Comparison of ENCODE assay signal across 17 mouse cellular contexts in genomic region chr16:97815269-97815668, GRCm38 (mm10). TPM values are rescaled to one million over a fixed set of nuclear protein-coding genes. Genes with fewer than 3 reads are reported as not detected.
A peak's percentile ranks its signal among the peaks of the same experiment; 100 is the strongest.
DNase-seq lines count a peak whose midpoint lies in the region; ATAC-seq and TF ChIP-seq lines count a peak whose summit lies in the region.
"Had no signal": no experiment of that assay in that cellular context is flagged by ENCODE, and none has a peak within 500 bp of the region (broad histone marks: within the 10 kb centered on the region; RNA-seq: fewer than 3 reads in every experiment).

No protein-coding gene starts in this region.

- no peak overlapping the region for H3K4me2 ChIP-seq in intestine, embryonic 16.5 days (ENCODE audit: low read depth, low read length)
- H3K4me2 ChIP-seq in intestine, embryonic 15.5 days (replicated peaks) = no peak overlapping the region
- H3K4me2 ChIP-seq in liver, postnatal 0 days (ENCODE audit: low read depth, low read length) = no peak overlapping the region
- H3K4me2 ChIP-seq: embryonic facial prominence, embryonic 13.5 days; forebrain, embryonic 12.5 days; heart, embryonic 12.5 days; hindbrain, embryonic 14.5 days had no signal

- H3K4me1 ChIP-seq in intestine, embryonic 16.5 days (ENCODE audit: control insufficient read depth, insufficient read depth, low read length) = no peaks in the 10 kb centered on the region
- no peaks in the 10 kb centered on the region for H3K4me1 ChIP-seq in intestine, embryonic 15.5 days (replicated peaks)
- H3K4me1 ChIP-seq in liver, postnatal 0 days (ENCODE audit: insufficient read depth) = 0 out of 2 replicates have a peak, but pooled peaks cover 3% of the 10 kb centered on the region
- H3K4me1 ChIP-seq: embryonic facial prominence, embryonic 13.5 days; forebrain, embryonic 12.5 days; heart, embryonic 12.5 days; hindbrain, embryonic 10.5 days had no signal

- WGBS in intestine, embryonic 16.5 days = 87% methylated on average over 5 of the region's 5 CpGs
- 94% methylated on average over 5 of the region's 5 CpGs for WGBS in intestine, embryonic 15.5 days
- WGBS in liver, postnatal 0 days (ENCODE audit: insufficient replicate concordance) = 66% methylated on average over 5 of the region's 5 CpGs

- peak; percentile 46; the same call in 1 of the 2 replicates for ATAC-seq in intestine, embryonic 16.5 days
- no peak for ATAC-seq in intestine, embryonic 15.5 days
- peak; percentile 45; the same call in 1 of the 2 replicates for ATAC-seq in liver, postnatal 0 days
- ATAC-seq: forebrain, embryonic 16.5 days had no signal

- no peak for TF ChIP-seq EP300 in liver, postnatal 0 days (IDR thresholded peaks at IDR 0.05; ENCODE audit: low read depth)

- no peak for DNase-seq in liver, postnatal 0 days
- no peak for DNase-seq in liver
- peak; percentile 50 for DNase-seq in brain, adult 2 months (ENCODE audit: low read depth, low spot score)
- DNase-seq in yolk sac, embryonic 10.5 days (ENCODE audit: low spot score) = peak; percentile 46
- DNase-seq in right cerebral cortex, postnatal 25 days = no peak
- DNase-seq: adrenal gland, postnatal 10 days; cerebellum, postnatal 36 days; gastrocnemius, postnatal 14 days; heart, adult 2 months had no signal

- no peak overlapping the region for H3K4me3 ChIP-seq in intestine, embryonic 16.5 days (ENCODE audit: low read length)
- H3K4me3 ChIP-seq in intestine, embryonic 15.5 days (replicated peaks) = no peak overlapping the region
- no peak overlapping the region for H3K4me3 ChIP-seq in liver, postnatal 0 days (ENCODE audit: low read depth, low read length)
- H3K4me3 ChIP-seq: embryonic facial prominence, embryonic 13.5 days; forebrain, embryonic 12.5 days; heart, adult 2 months; heart, embryonic 12.5 days; hindbrain, embryonic 10.5 days had no signal

- TF ChIP-seq CTCF in liver, postnatal 0 days (IDR thresholded peaks at IDR 0.05; ENCODE audit: low read depth) = no peak

- no peaks in the 10 kb centered on the region for H3K27me3 ChIP-seq in intestine, embryonic 16.5 days (replicated peaks; ENCODE audit: control insufficient read depth, insufficient read depth, low read length)
- H3K27me3 ChIP-seq in intestine, embryonic 15.5 days (replicated peaks) = no peaks in the 10 kb centered on the region
- no peaks in the 10 kb centered on the region for H3K27me3 ChIP-seq in liver, postnatal 0 days (ENCODE audit: insufficient read depth, low read length)
- H3K27me3 ChIP-seq: embryonic facial prominence, embryonic 13.5 days; forebrain, embryonic 12.5 days; heart, embryonic 12.5 days had no signal

- peaks cover 18% of the 10 kb centered on the region for H3K36me3 ChIP-seq in intestine, embryonic 16.5 days (ENCODE audit: control insufficient read depth, insufficient read depth, low read length)
- H3K36me3 ChIP-seq in intestine, embryonic 15.5 days = peaks cover 51% of the 10 kb centered on the region
- peaks cover 42% of the 10 kb centered on the region for H3K36me3 ChIP-seq in liver, postnatal 0 days (replicated peaks; ENCODE audit: insufficient read depth, low read length)

- no peak overlapping the region for H3K9ac ChIP-seq in intestine, embryonic 16.5 days (ENCODE audit: low read depth, low read length)
- H3K9ac ChIP-seq in intestine, embryonic 15.5 days = no peak overlapping the region
- H3K9ac ChIP-seq in liver, postnatal 0 days (replicated peaks) = no peak overlapping the region
- H3K9ac ChIP-seq: embryonic facial prominence, embryonic 13.5 days; forebrain, embryonic 12.5 days; heart, embryonic 12.5 days; hindbrain, embryonic 14.5 days had no signal

- no peak overlapping the region for H3K27ac ChIP-seq in intestine, embryonic 16.5 days (ENCODE audit: low read length)
- H3K27ac ChIP-seq in intestine, embryonic 15.5 days = no peak overlapping the region
- H3K27ac ChIP-seq in liver, postnatal 0 days (ENCODE audit: low read depth) = no peak overlapping the region
- H3K27ac ChIP-seq: embryonic facial prominence, embryonic 13.5 days; forebrain, embryonic 12.5 days; heart, adult 2 months; hindbrain, embryonic 10.5 days; hindbrain, embryonic 14.5 days had no signal

- H3K9me3 ChIP-seq in intestine, embryonic 16.5 days (ENCODE audit: control insufficient read depth, low read length) = no peaks in the 10 kb centered on the region
- no peaks in the 10 kb centered on the region for H3K9me3 ChIP-seq in intestine, embryonic 15.5 days
- no peaks in the 10 kb centered on the region for H3K9me3 ChIP-seq in liver, postnatal 0 days (ENCODE audit: low read length)
- H3K9me3 ChIP-seq: embryonic facial prominence, embryonic 13.5 days; forebrain, embryonic 12.5 days; heart, embryonic 12.5 days; hindbrain, embryonic 10.5 days had no signal

RNA-seq across cellular contexts. Expression of gene Prdm15, which starts 36.4 kb away (rescaled TPM):
- polyA plus RNA-seq in intestine, embryonic 16.5 days (2015; fragmentation: Nextera tagmentation; extraction: Ambion mirVana) = 7.1 and 7.8 TPM in 2 replicates
- 7.4 and 9.1 TPM in 2 replicates for polyA plus RNA-seq in intestine, embryonic 15.5 days (2015; fragmentation: Nextera tagmentation; extraction: Ambion mirVana)
- 1.6 TPM in 2 replicates for polyA plus RNA-seq in liver, postnatal 0 days (2015; fragmentation: Nextera tagmentation; extraction: Ambion mirVana)

RNA-seq across cellular contexts. Expression of gene Ripk4, which starts 51.7 kb away (rescaled TPM):
- 21.8 and 22.7 TPM in 2 replicates for polyA plus RNA-seq in intestine, embryonic 16.5 days (2015; fragmentation: Nextera tagmentation; extraction: Ambion mirVana)
- 19.6 and 21.7 TPM in 2 replicates for polyA plus RNA-seq in intestine, embryonic 15.5 days (2015; fragmentation: Nextera tagmentation; extraction: Ambion mirVana)
- polyA plus RNA-seq in liver, postnatal 0 days (2015; fragmentation: Nextera tagmentation; extraction: Ambion mirVana) = 2.2 and 2.4 TPM in 2 replicates

Comparison
In these comparisons a context has a peak if more than half of its experiments do, and no peak if none do; other contexts are left out.
1. DNase-seq: peak in brain, adult 2 months (single experiment) and yolk sac, embryonic 10.5 days (single experiment); none in liver, postnatal 0 days (single experiment), liver (single experiment) and right cerebral cortex, postnatal 25 days (single experiment).